Mouse (Mus musculus) liver, embryonic 16.5 days (tissue): ENCODE measurements around the gene Tspan17. TPM values are rescaled to one million over a fixed set of nuclear protein-coding genes. Genes with fewer than 3 reads are reported as not detected.

Experiments
- ATAC-seq: fragments of 200-750 bp; cut with Nextera tagmentation; 2 replicates; pipeline ENCODE4 v1.8.0; 2017; ENCODE audit warnings: low read depth, mild to moderate bottlenecking, moderate number of reproducible peaks, moderate library complexity
- H3K27ac ChIP-seq: fragments of 300-500 bp; sonication (generic); 2 replicates; pipeline ENCODE4 v1.5.1; 2014; ENCODE audit warnings: mild to moderate bottlenecking, low read length
- H3K27me3 ChIP-seq: fragments of 300-500 bp; sonication (generic); 2 replicates; pipeline ENCODE4 v1.6.1; 2014; ENCODE audit warnings: low read depth, low read length, mixed read lengths; ENCODE audit not compliant: control insufficient read depth, insufficient read depth
- H3K36me3 ChIP-seq: fragments of 300-500 bp; sonication (generic); 2 replicates; pipeline ENCODE4 v1.6.1; 2014; ENCODE audit warnings: mild to moderate bottlenecking; ENCODE audit not compliant: control insufficient read depth, insufficient read depth
- H3K4me1 ChIP-seq: fragments of 300-500 bp; sonication (generic); 2 replicates; pipeline ENCODE4 v1.6.1; 2014; ENCODE audit warnings: low read depth, low read length, mixed read lengths; ENCODE audit not compliant: control insufficient read depth
- H3K4me2 ChIP-seq: fragments of 300-500 bp; sonication (generic); 2 replicates; pipeline ENCODE4 v1.6.1; 2014; ENCODE audit warnings: low read depth, low read length, mixed read lengths
- H3K4me3 ChIP-seq: fragments of 300-500 bp; sonication (generic); 2 replicates; pipeline ENCODE4 v1.5.1; 2014; ENCODE audit warnings: low read depth, mild to moderate bottlenecking, low read length
- H3K9ac ChIP-seq: fragments of 300-500 bp; sonication (generic); 2 replicates; pipeline ENCODE4 v1.6.1; 2014; ENCODE audit warnings: low read depth, low read length
- H3K9me3 ChIP-seq: fragments of 300-500 bp; sonication (generic); replicated peaks from 2 replicates; pipeline ENCODE4 v1.6.1; 2016; ENCODE audit warnings: low read length; ENCODE audit not compliant: control insufficient read depth
- WGBS: fragments of 180-500 bp; shearing (Covaris S2); extraction: QIAGEN DNeasy Blood & Tissue Kit; methylation state at CpG from one replicate; pipeline ENCODE4 v1.1.7; 2014; ENCODE audit not compliant: insufficient replicate concordance; 5-methylcytosine and 5-hydroxymethylcytosine counted together
- polyA plus RNA-seq: library from polyadenylated mRNA; unstranded; fragments of >200 nt; fragmentation: Nextera tagmentation; extraction: Ambion mirVana; gene quantifications from 2 replicates; pipeline ENCODE4 v1.2.1, GENCODE M21; 2015

Gene Tspan17
- polyA plus RNA-seq, 1 experiment from 2014 or later, result 1.4 TPM

- WGBS, result 67% methylated on average over 9 of the region's 9 CpGs
- no peak overlapping the region for H3K27ac ChIP-seq
- no peaks in the 10 kb centered on the region for H3K4me1 ChIP-seq
- no peak overlapping the region for H3K9ac ChIP-seq
- no peak overlapping the region for H3K4me2 ChIP-seq
- H3K27me3 ChIP-seq, result no peaks in the 10 kb centered on the region
- H3K9me3 ChIP-seq, result no peaks in the 10 kb centered on the region
- no peak overlapping the region for H3K4me3 ChIP-seq
- ATAC-seq, result no peak
- no peaks in the 10 kb centered on the region for H3K36me3 ChIP-seq
Observed at GRCm38 (mm10) chr13:54813381-54813780, 24.2 kb downstream of the Tspan17 start.

DNA sequence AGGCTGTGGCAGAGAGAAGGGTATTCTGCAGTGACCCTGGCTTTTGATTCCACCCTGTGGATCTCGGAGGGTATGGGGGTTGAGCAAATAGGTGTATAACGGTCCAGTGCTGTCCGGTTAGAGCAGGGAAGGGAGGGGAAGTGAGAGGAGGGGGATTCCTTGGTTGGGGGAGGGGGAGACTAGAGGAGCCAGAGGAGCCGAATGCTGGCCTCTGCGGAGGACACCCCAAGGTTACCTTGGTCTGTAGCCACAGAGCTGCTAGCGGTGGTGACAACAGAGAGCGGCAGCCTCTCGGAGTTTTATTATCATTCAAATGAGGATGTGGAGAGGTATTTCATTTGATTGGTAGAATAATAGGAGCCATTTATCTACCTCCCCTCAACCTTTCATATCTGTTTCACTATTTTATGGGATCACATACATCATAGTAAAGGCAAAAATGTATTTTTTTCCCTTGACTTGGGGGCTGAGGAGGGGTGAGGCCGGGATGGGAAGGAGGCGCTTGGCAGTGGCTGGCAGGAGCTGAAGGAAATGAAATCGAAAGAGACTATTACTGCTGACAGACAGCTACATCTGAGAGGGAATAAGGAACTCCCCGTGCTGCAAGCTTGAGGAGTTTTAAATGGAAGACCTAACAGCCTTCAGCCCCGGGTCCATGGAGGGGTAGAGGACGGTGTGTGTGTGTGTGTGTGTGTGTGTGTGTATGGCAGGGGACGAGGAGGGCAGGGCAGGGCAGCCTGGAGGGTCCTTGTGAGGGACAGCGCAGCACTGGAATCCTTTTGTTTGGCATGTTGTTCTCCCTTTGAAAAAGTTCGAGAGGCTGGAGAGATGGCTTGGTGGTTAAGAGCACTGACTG is 29.4 kb downstream of the Tspan17 start:
- 36% methylated on average over 17 of the region's 17 CpGs for WGBS
- H3K27me3 ChIP-seq, result no peaks in the 10 kb centered on the region
- no peak overlapping the region for H3K4me2 ChIP-seq
- H3K4me1 ChIP-seq, result no peaks in the 10 kb centered on the region
- H3K4me3 ChIP-seq, result no peak overlapping the region
- no peak for ATAC-seq
- no peaks in the 10 kb centered on the region for H3K36me3 ChIP-seq
- no peak overlapping the region for H3K27ac ChIP-seq
- no peak overlapping the region for H3K9ac ChIP-seq
- H3K9me3 ChIP-seq, result no peaks in the 10 kb centered on the region

DNA sequence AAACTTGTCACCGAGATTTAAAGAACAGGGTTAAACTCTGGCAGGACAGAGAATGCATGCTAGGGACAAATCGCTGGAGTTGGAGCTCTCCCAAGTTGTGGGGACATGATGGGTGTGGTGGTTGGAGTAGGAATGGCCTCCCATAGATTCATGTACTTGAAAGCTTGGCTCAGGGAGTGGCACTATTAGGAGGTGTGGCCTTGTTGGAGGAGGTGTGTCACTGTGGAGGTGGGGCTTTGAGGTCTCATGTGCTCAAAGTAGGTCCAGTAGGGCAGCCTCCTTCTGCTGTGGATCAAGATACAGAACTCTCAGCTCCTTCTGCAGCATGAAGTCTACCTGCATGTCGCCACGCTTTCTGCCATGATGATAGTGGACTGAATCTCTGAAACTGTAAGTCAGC is 31.9 kb downstream of the Tspan17 start:
- H3K9me3 ChIP-seq, result no peaks in the 10 kb centered on the region
- no peak overlapping the region for H3K4me3 ChIP-seq
- no peak overlapping the region for H3K9ac ChIP-seq
- no peaks in the 10 kb centered on the region for H3K36me3 ChIP-seq
- H3K27ac ChIP-seq, result no peak overlapping the region
- H3K4me2 ChIP-seq, result no peak overlapping the region
- WGBS, result 50% methylated on average over 4 of the region's 4 CpGs
- no peaks in the 10 kb centered on the region; the same call in 1 of the 2 replicates for H3K27me3 ChIP-seq
- H3K4me1 ChIP-seq, result no peaks in the 10 kb centered on the region
- ATAC-seq, result no peak

DNA sequence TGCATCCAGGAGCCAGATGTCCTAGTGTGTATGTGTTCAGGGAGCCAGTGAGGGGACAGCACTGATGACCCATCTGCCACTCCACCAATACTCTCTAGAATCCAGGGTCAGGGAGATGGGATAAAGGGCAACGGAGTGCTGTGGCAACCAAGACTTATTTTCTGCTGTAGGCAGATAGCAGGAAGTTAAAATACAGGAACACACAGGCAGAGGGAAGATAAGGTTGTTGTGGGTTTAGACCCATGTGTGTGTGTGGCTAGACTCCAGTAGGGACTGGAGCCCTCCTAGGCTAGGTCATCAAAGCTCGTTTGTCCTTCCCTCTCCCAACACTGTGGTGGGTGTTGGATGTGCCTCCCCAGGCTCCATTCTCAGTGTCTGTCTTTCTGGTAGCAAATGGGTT is 32.8 kb downstream of the Tspan17 start:
- Histone ChIP-seq H3K9me3 (no peaks in the 10 kb centered on the region), H3K9ac (no peak overlapping the region)
- WGBS, result 14% methylated on average over 2 of the region's 2 CpGs

DNA sequence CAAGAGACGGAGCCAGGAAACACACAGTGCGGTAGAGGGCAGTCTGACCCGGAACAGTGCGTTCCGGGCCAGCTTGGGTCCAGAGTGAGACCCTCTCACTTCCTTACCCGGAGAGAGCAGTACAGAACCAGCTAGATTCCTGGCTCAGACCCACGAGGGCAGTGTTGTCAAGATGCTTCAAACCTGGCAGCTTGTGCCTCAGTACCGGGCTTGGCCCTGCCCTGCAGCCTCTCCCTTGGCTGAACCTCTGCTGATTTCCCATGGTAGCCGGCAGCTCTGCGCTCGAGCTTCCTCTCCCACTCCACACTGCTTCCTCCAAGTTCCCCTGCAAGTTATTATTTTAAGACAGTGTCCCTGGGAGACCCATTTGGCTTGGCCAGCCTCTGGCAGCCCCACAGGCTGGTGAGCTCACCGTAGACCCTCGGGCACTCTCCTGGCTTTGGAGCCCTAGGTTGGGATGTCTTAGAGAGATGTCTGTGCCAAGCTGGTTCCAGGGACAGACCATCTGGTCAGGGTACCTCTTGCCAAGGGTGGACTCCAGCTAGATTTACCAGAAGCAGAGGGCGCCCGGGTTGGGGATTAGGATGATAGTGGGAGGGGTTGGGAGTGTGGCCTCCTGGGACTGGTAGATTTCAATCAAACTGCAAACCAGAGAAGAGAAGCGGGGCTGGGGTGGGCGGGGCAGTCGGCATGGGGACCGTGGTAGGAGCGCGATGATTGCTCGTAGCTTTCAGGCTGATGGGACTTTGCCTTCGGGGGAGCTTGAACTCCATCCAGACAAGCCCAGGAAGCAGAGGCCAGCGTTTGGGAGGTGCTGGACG is 35.1 kb downstream of the Tspan17 start:
- Histone ChIP-seq H3K4me1 (no peaks in the 10 kb centered on the region), H3K4me3 (no peak overlapping the region), H3K36me3 (no peaks in the 10 kb centered on the region), H3K9me3 (no peaks in the 10 kb centered on the region), H3K9ac (no peak overlapping the region), H3K27ac (no peak overlapping the region), H3K4me2 (no peak overlapping the region), H3K27me3 (no peaks in the 10 kb centered on the region; the same call in 1 of the 2 replicates)
- WGBS, result 14% methylated on average over 25 of the region's 25 CpGs
- no peak for ATAC-seq

More for the DNA sequence above, 32.8 kb downstream of the Tspan17 start:
- Histone ChIP-seq H3K36me3 (no peaks in the 10 kb centered on the region), H3K4me2 (no peak overlapping the region), H3K4me3 (no peak overlapping the region), H3K4me1 (no peaks in the 10 kb centered on the region), H3K27me3 (no peaks in the 10 kb centered on the region; the same call in 1 of the 2 replicates), H3K27ac (no peak overlapping the region)
- ATAC-seq, result no peak

GRCm38 (mm10) chr13:54827992-54828391 is 38.8 kb downstream of the Tspan17 start:
- H3K9ac ChIP-seq, result no peak overlapping the region
- H3K4me2 ChIP-seq, result no peak overlapping the region
- no peaks in the 10 kb centered on the region for H3K9me3 ChIP-seq
- no peak for ATAC-seq
- no peaks in the 10 kb centered on the region for H3K4me1 ChIP-seq
- no peak overlapping the region for H3K27ac ChIP-seq
- no peak overlapping the region for H3K4me3 ChIP-seq
- no peaks in the 10 kb centered on the region for H3K36me3 ChIP-seq
- no peaks in the 10 kb centered on the region; the same call in 1 of the 2 replicates for H3K27me3 ChIP-seq
- WGBS, result 44% methylated on average over 6 of the region's 7 CpGs

GRCm38 (mm10) chr13:54828508-54828907 is 39.3 kb downstream of the Tspan17 start:
- H3K4me3 ChIP-seq, result no peak overlapping the region
- WGBS, result 47% methylated on average over 6 of the region's 6 CpGs

GRCm38 (mm10) chr13:54829450-54829849 is 40.3 kb downstream of the Tspan17 start:
- H3K9me3 ChIP-seq, result no peaks in the 10 kb centered on the region
- no peak overlapping the region for H3K4me3 ChIP-seq
- no peak for ATAC-seq
- WGBS, result 7% methylated on average over 13 of the region's 13 CpGs
- H3K4me1 ChIP-seq, result no peaks in the 10 kb centered on the region
- H3K9ac ChIP-seq, result no peak overlapping the region
- no peak overlapping the region for H3K4me2 ChIP-seq
- no peaks in the 10 kb centered on the region for H3K27me3 ChIP-seq
- no peaks in the 10 kb centered on the region for H3K36me3 ChIP-seq
- no peak overlapping the region for H3K27ac ChIP-seq

More at GRCm38 (mm10) chr13:54828508-54828907, 39.3 kb downstream of the Tspan17 start:
- H3K27me3 ChIP-seq, result no peaks in the 10 kb centered on the region; the same call in 1 of the 2 replicates
- H3K36me3 ChIP-seq, result no peaks in the 10 kb centered on the region
- no peak overlapping the region for H3K27ac ChIP-seq
- no peaks in the 10 kb centered on the region for H3K9me3 ChIP-seq
- no peak overlapping the region for H3K4me2 ChIP-seq
- H3K4me1 ChIP-seq, result no peaks in the 10 kb centered on the region
- H3K9ac ChIP-seq, result no peak overlapping the region
- ATAC-seq, result no peak
